Mouse (Mus musculus) C2C12 (cell line): Measurements from ENCODE around the gene Crabp2.
"Not testable (repeated sequence)": the region's sequence is repeated elsewhere in the genome, so short reads cannot be mapped to it uniquely, and the experiment has no call there.

ENCODE experiments used
- CTCF ChIP-seq: IDR thresholded peaks from one replicate; pipeline ENCODE4 v1.5.1; 2011; ENCODE audit not compliant: control insufficient read depth, insufficient read depth, insufficient read length
- MAX ChIP-seq: IDR thresholded peaks from one replicate; pipeline ENCODE4 v1.6.1; 2011; ENCODE audit warnings: mild to moderate bottlenecking, control low read depth
- MYOD1 ChIP-seq: IDR thresholded peaks from one replicate; pipeline ENCODE4 v1.6.1; 2011; ENCODE audit warnings: low read depth; ENCODE audit not compliant: control insufficient read depth, insufficient read length
- USF1 ChIP-seq: IDR thresholded peaks from one replicate; pipeline ENCODE4 v1.6.1; 2011; ENCODE audit warnings: low read depth, mild to moderate bottlenecking, control low read depth, moderate library complexity

GRCm38 (mm10) chr3:87901959-87902358, 46.5 kb upstream of the Crabp2 start:
- TF ChIP-seq CTCF, MAX, MYOD1, USF1: not testable (repeated sequence)
